Mouse (Mus musculus) intestine, embryonic 14.5 days (tissue): ENCODE data around the gene Derl2. TPM values are rescaled to one million over a fixed set of nuclear protein-coding genes. Genes with fewer than 3 reads are reported as not detected.

Source experiments
- ATAC-seq: fragments of 200-750 bp; cut with Nextera tagmentation; replicated peaks from 2 replicates; pipeline ENCODE4 v1.8.0; 2017; ENCODE audit warnings: low read depth, moderate number of reproducible peaks, moderate TSS enrichment, moderate library complexity; ENCODE audit not compliant: low FRiP score, low TSS enrichment
- DNase-seq: peaks from one replicate; pipeline ENCODE4 v3.0.0-alpha.2; 2018; ENCODE audit warnings: low spot score
- H3K27ac ChIP-seq: fragments of 300-500 bp; sonication (generic); 2 replicates; pipeline ENCODE4 v1.5.1; 2014; ENCODE audit warnings: low read depth, mild to moderate bottlenecking, control low read depth
- H3K27me3 ChIP-seq: fragments of 300-500 bp; sonication (generic); replicated peaks from 2 replicates; pipeline ENCODE4 v1.6.1; 2014; ENCODE audit warnings: low read length, control low read depth; ENCODE audit not compliant: control insufficient read depth, insufficient read depth
- H3K36me3 ChIP-seq: fragments of 300-500 bp; sonication (generic); 2 replicates; pipeline ENCODE4 v1.6.1; 2014; ENCODE audit warnings: low read length, control low read depth; ENCODE audit not compliant: control insufficient read depth, insufficient read depth
- H3K4me1 ChIP-seq: fragments of 300-500 bp; sonication (generic); replicated peaks from 2 replicates; pipeline ENCODE4 v1.6.1; 2014; ENCODE audit warnings: low read length, control low read depth, mixed read lengths; ENCODE audit not compliant: control insufficient read depth, insufficient read depth
- H3K4me2 ChIP-seq: fragments of 300-500 bp; sonication (generic); 2 replicates; pipeline ENCODE4 v1.6.1; 2014; ENCODE audit warnings: low read length
- H3K4me3 ChIP-seq: fragments of 300-500 bp; sonication (generic); 2 replicates; pipeline ENCODE4 v1.5.1; 2014; ENCODE audit warnings: low read depth, low read length, control low read depth, mixed read lengths
- H3K9ac ChIP-seq: fragments of 300-500 bp; sonication (generic); 2 replicates; pipeline ENCODE4 v1.6.1; 2014; ENCODE audit warnings: mild to moderate bottlenecking, low read length
- H3K9me3 ChIP-seq: fragments of 300-500 bp; sonication (generic); 2 replicates; pipeline ENCODE4 v1.6.1; 2016; ENCODE audit warnings: low read length, control low read depth; ENCODE audit not compliant: control insufficient read depth
- WGBS: fragments of 180-500 bp; shearing (Covaris S2); extraction: QIAGEN DNeasy Blood & Tissue Kit; methylation state at CpG from one replicate; pipeline ENCODE4 v1.1.7; 2014; 5-methylcytosine and 5-hydroxymethylcytosine counted together
- polyA plus RNA-seq: library from polyadenylated mRNA; unstranded; fragments of >200 nt; fragmentation: Nextera tagmentation; extraction: Ambion mirVana; gene quantifications from 2 replicates; pipeline ENCODE4 v1.2.1, GENCODE M21; 2014

Gene Derl2
- 41.7 and 42.9 TPM in 2 replicates for polyA plus RNA-seq

DNA sequence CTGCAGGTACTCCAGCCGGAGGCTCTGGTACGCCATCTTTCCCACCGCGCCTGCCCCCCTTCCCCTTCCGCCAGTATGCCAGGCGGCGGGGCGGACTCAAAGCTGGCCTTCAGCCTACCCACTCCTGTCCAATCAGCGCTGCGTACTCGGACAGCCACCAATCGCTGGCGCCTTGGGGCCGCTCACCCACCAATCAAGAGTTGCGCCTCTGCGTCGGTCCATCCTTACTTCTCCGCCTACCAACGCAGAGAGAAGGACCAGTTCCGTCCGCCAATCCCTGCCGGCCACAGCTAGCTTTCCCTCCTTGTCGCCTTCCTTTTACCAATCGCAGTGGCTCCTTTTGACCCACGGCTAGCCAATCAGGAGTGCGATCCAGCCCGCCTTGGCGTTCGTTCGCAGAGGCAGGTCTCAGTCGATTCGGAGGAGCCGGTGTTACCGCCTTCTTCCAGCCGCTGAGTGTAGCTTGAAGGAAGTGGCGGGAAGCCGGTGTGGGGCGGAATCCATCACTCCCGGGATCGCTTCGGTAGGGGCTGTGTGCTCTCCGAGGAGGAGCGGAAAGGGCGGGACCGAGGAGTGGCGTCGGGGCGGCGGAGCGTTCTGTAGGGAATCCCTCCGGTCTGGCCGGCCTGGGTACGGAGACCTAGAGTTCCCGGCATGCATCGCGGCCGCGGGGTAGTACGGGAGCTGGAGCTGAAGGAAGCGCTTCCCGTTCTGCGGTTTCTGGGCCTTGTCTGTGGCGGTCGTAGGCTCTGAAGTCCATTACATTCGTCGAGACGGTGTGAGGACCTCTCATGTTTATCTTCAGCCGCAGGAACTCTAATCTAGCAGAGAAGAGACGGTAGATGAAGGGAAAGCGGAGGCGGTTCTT is at the start of gene Derl2, which contains the start of gene Mis12:
Gene Derl2 (minus strand): TSS at position 641 of the 868 bp plus-strand sequence.
Gene Mis12 (plus strand): TSS at position 411 of the 868 bp plus-strand sequence.
- peak within 1 kb of the TSS; percentile 97 for H3K4me2 ChIP-seq
- H3K9ac ChIP-seq: peak within 1 kb of the TSS; percentile 80
- under 1% methylated on average over 71 of the region's 71 CpGs for WGBS

DNA sequence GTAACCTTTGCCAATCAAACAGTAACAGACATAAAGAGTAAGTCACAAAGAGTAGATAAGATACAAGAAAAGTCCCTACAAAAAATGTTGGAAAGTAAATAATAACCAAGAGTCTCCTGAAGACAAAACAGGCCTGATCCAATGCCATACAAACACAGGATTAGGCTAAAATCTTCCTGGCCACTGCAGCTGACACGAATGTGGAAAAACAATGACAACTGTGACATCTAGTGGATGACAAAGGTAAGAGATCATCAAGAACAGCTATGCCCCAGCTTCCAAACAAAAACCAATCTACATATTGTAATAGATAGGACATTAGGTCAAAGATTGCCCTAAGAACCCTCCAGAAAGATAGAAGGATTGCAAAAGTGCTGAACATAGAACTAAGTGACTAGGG is 32.9 kb upstream of the Derl2 start:
- H3K27ac ChIP-seq: no peak overlapping the region
- H3K9ac ChIP-seq: no peak overlapping the region
- ATAC-seq: no peak
- no peak overlapping the region for H3K4me2 ChIP-seq
- H3K4me1 ChIP-seq: no peaks in the 10 kb centered on the region
- 0% methylated on average over 1 of the region's 1 CpGs for WGBS
- H3K9me3 ChIP-seq: no peaks in the 10 kb centered on the region
- no peaks in the 10 kb centered on the region for H3K27me3 ChIP-seq
- DNase-seq: no peak
- no peaks in the 10 kb centered on the region for H3K36me3 ChIP-seq
- H3K4me3 ChIP-seq: no peak overlapping the region

More for the DNA sequence above, at the start of gene Derl2, which contains the start of gene Mis12:
- Histone ChIP-seq H3K4me3 (peak within 1 kb of the TSS; percentile 68), H3K36me3 (peaks cover 16% of the 10 kb centered on the region), H3K4me1 (peaks cover 20% of the 10 kb centered on the region), H3K27me3 (no peaks in the 10 kb centered on the region), H3K9me3 (no peaks in the 10 kb centered on the region), H3K27ac (peak within 1 kb of the TSS; percentile 96)
- peak; percentile 100 for ATAC-seq
- peak; percentile 97 for DNase-seq

DNA sequence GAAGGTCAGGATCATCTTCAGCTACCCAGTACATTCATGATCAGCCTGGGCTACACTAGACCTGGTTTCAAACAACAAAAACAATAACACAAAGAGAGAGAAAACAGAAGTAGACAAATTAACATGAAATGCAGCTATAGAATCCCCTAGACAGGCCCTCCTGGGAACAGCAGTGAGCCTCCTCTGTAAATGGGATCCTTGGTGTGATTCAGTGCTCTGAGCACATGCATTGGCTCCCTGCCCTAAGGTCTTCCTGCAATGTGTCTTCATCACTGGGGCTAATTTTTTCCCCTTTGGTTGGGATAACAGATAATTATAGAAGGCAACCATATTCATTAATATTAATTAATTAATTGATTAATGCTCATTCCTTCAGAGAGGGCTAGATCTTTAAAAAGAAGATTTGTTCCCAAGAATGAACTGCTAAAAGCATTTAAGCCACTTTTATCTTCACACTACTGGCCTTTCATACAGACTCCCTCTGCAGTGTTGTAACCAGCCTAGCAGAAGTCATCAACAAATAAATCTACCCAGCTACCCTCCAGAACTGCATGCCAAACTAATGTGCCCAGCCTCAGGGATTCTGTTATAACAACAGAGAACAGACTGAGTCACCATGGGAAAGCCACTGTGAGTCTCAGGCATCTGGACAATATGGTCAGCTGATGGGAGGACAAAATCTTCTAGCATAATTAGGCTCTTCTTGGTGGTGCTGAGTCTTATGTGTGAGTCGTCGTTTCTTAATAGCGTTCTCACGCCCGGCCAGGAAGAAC is 20.1 kb upstream of the Derl2 start:
- Histone ChIP-seq H3K27me3 (no peaks in the 10 kb centered on the region), H3K4me1 (no peaks in the 10 kb centered on the region), H3K4me2 (no peak overlapping the region), H3K9me3 (no peaks in the 10 kb centered on the region), H3K9ac (no peak overlapping the region), H3K4me3 (no peak overlapping the region), H3K36me3 (no peaks in the 10 kb centered on the region), H3K27ac (no peak overlapping the region)
- DNase-seq: no peak
- 95% methylated on average over 5 of the region's 5 CpGs for WGBS
- ATAC-seq: no peak

DNA sequence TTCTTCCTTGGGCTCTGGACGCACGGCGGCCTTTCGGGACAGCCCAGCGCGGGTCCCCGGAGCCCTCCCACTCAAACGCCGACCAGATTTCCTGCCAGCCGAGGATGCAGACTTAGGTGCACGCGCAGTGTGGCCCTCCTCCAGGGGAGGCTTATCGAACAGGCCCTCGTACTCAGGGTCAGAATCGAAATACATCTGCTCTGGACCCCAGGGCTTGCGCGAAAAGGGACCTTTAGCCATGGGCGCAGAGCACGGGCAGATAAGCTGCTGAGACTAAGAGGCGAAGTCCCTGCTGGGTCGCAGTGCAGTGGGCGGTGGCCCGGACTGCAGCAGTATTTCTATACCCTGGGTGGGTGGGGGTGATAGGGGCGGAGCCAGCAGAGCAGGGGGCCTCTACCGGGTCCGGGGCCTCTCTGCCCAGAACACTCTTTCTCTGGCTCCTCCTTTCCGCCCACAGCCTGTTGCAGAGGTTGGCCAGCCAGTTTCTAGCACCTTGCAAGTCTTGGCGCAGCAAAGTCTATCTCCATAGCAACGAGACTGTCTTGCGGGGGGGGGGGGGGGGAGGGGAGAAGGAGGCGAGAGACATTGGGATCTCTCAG is 13.6 kb upstream of the Derl2 start, which contains the start of gene 6330403K07Rik:
Gene 6330403K07Rik (minus strand): TSS at position 351 of the 599 bp plus-strand sequence.
- peak within 1 kb of the TSS; percentile 64 for H3K9ac ChIP-seq
- no peaks in the 10 kb centered on the region for H3K27me3 ChIP-seq
- peak within 1 kb of the TSS; percentile 62 for H3K4me3 ChIP-seq
- DNase-seq: peak; percentile 90
- peak; percentile 96 for ATAC-seq
- H3K4me1 ChIP-seq: peaks cover 6% of the 10 kb centered on the region; the same call in 1 of the 2 replicates
- H3K9me3 ChIP-seq: no peaks in the 10 kb centered on the region
- WGBS: under 1% methylated on average over 30 of the region's 31 CpGs
- H3K27ac ChIP-seq: peak within 1 kb of the TSS; percentile 74
- H3K4me2 ChIP-seq: peak within 1 kb of the TSS; percentile 75
- H3K36me3 ChIP-seq: no peaks in the 10 kb centered on the region

DNA sequence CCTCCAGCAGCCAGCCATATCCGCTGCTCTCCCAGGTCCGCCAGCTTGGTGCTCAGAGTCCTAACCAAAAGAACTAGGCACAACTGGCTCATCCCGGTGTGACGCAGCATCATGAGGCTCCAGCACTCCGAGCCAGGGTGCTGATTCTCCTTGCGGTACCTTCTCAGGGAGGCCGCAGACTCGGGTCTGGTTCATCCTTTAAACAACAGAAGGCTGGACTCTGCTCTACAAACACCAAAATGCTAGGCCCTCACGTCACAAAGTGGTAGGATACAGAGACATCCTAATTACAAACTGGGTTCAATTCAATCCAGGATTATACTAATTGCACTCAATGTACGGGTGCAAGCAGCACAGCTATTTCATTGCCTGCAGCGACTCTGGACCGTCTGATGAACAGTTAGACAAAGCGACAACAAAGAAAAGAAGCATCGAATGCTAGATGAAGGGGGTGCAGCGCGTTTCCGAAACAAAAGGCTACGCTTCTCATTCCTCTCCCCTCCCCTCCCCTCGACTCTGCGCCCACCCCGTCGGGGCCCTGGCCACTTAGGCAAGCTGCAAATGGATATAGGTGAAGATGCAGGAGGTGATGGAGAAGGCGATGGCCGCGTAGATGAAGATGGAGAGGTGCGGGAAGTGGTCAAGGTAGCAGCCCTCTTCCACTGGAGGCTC is 13.0 kb upstream of the Derl2 start:
- ATAC-seq: 0 out of 2 replicates have a peak, but pooled peaks have one; percentile 9
- WGBS: 7% methylated on average over 26 of the region's 26 CpGs

DNA sequence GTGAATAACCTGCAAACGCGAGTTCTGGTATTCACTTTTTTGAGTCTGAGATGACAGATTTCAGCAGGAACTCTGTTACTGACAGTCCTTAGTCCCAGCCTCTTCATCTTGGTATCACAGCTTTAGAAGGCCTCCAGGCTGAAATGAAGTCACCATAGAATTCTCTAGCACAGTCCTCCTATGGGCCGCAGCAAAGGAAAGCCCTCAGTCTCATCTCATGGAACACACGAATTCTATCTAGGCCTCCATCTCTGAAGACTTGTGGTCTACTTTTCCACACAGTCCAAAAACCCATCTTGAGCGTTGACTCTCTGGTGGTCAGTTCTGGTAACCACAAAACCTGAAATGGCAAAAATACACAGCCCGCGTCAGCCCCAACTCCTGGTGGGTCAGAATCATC is 12.4 kb upstream of the Derl2 start:
- no peak for ATAC-seq
- WGBS: 62% methylated on average over 7 of the region's 7 CpGs
- DNase-seq: no peak

More for the DNA sequence above, 13.0 kb upstream of the Derl2 start:
- Histone ChIP-seq H3K9me3 (no peaks in the 10 kb centered on the region), H3K36me3 (peaks cover under 1% of the 10 kb centered on the region; the same call in 1 of the 2 replicates), H3K4me3 (peak overlapping the region; percentile 62), H3K4me2 (peak overlapping the region; percentile 75), H3K9ac (peak overlapping the region; percentile 64), H3K27me3 (no peaks in the 10 kb centered on the region), H3K4me1 (peaks cover 6% of the 10 kb centered on the region; the same call in 1 of the 2 replicates), H3K27ac (peak overlapping the region; percentile 74)
- peak; percentile 73 for DNase-seq

DNA sequence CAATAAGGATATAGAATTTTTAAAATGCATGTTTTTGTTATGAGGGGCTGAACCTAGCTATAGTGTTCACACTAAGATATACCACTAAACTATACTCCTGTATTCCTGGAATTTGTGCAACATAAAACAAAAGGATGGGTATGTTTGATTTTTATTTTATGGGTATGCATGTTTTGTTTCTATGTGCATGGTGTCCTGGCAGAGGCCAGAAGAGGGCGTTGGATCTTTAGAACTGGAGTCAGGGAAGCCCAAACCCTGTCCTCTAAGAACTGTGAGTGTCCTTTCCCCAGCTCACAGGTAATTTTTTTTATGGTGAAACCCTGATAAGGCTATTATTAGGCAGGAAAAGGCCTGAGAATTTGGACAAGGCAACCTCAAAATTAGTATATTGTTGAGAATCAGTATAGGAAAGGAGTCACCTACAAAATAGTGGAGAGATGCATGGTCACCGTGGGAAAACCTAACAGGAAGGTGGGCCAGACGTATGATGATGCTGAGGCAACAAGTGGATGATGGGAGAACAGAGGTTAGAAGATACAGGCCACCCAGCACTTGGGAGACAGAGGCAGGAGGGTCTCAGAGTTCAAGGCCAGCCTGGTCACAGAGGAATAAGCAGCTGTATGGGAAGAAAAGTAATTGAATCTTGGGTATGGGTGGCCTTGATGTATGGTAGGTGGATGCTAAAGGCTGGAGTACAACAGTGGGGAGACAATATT is 9.9 kb upstream of the Derl2 start:
- H3K4me3 ChIP-seq: no peak overlapping the region
- peaks cover 32% of the 10 kb centered on the region for H3K36me3 ChIP-seq
- H3K27ac ChIP-seq: no peak overlapping the region
- DNase-seq: no peak
- no peaks in the 10 kb centered on the region for H3K9me3 ChIP-seq
- H3K4me1 ChIP-seq: peaks cover 6% of the 10 kb centered on the region; the same call in 1 of the 2 replicates
- H3K4me2 ChIP-seq: no peak overlapping the region
- no peak for ATAC-seq
- no peaks in the 10 kb centered on the region for H3K27me3 ChIP-seq
- 69% methylated on average over 3 of the region's 3 CpGs for WGBS
- no peak overlapping the region for H3K9ac ChIP-seq

More for the DNA sequence above, 12.4 kb upstream of the Derl2 start:
- Histone ChIP-seq H3K9me3 (no peaks in the 10 kb centered on the region), H3K27ac (peak overlapping the region; percentile 74; the same call in 1 of the 2 replicates), H3K4me2 (peak overlapping the region; percentile 75), H3K27me3 (no peaks in the 10 kb centered on the region), H3K9ac (peak overlapping the region; percentile 64), H3K4me1 (peaks cover 6% of the 10 kb centered on the region; the same call in 1 of the 2 replicates), H3K36me3 (peaks cover 7% of the 10 kb centered on the region), H3K4me3 (peak overlapping the region; percentile 62)
